Comparison of ENCODE assay signal across 8 mouse cellular contexts in the genomic region with DNA sequence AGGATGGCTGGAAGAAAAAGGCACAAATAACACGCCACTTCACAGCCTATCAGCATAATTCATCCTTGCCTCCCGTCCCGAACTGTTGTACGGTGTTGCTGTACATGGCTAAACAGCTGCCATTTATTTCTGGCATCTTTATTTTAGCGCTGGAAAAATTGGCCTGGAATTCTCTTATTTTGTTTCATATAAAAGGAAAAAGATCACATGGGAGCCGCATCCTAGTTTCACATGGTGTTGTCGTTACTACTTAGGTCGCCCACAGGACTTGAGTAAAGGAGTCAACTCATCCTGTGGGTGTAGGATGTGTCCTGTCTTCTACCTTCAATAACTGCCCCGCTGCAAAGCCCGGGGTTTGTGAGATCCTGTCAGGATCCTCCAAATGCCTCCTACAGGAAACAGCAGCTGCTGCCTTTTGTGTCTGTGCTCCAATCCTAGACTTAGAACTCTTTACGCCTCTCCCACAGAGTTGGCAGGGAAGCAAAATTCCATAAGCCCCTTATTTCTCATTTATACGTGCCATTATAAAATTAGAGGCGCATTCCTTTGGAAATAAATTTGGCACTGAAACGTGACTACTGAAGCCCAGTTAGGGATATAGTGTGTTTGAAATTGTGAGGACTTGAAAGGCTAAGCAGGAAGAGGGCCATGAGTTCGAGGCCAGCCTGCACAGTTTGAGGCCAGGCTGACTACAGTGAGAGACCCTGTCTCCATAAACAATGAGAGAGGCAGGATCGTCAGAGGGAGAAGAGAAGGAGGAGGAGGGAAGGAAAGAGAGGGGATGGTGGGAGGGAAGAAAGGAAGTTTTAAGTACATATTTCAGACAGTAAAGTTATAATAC.
DNase-seq lines count a peak whose midpoint lies in the region; ATAC-seq and TF ChIP-seq lines count a peak whose summit lies in the region.
"Had no signal": no experiment of that assay in that cellular context is flagged by ENCODE, and none has a peak within 500 bp of the region (broad histone marks: within the 10 kb centered on the region; RNA-seq: fewer than 3 reads in every experiment).

No protein-coding gene starts in this region.

- no peak for ATAC-seq in kidney, postnatal 0 days (replicated peaks; ENCODE audit: low FRiP score, low read depth)
- ATAC-seq in neural tube, embryonic 15.5 days (ENCODE audit: low FRiP score) = no peak

- H3K9me3 ChIP-seq in kidney, postnatal 0 days (replicated peaks; ENCODE audit: low read length) = no peaks in the 10 kb centered on the region
- no peaks in the 10 kb centered on the region for H3K9me3 ChIP-seq in neural tube, embryonic 15.5 days (replicated peaks)

- no peak overlapping the region for H3K4me3 ChIP-seq in kidney, postnatal 0 days (replicated peaks; ENCODE audit: low read depth, low read length)
- H3K4me3 ChIP-seq in neural tube, embryonic 15.5 days (replicated peaks) = no peak overlapping the region

- peak; percentile 84 for DNase-seq in kidney, postnatal 0 days (ENCODE audit: low spot score)
- no peak for DNase-seq in kidney, adult 18-20 months
- DNase-seq in neural tube, embryonic 10.5 days (ENCODE audit: extremely low spot score, low spot score) = no peak
- DNase-seq in layer of hippocampus, adult 8-10 months (ENCODE audit: low spot score in 2 of 2) = peak; percentile 30 to 43
- DNase-seq in right cerebral cortex, postnatal 36 days (ENCODE audit: low spot score in 2 of 2) = peak; percentile 57 to 75
- DNase-seq in natural killer cell, adult 2 months (ENCODE audit: low spot score in 2 of 2) = no peak
- DNase-seq: gastrocnemius, postnatal 14 days had no signal

- TF ChIP-seq CTCF in kidney, postnatal 0 days (IDR thresholded peaks at IDR 0.05; ENCODE audit: low read depth) = no peak

- no peaks in the 10 kb centered on the region for H3K36me3 ChIP-seq in kidney, postnatal 0 days (ENCODE audit: insufficient read depth, low read length)
- H3K36me3 ChIP-seq in neural tube, embryonic 15.5 days = no peaks in the 10 kb centered on the region

- no peak overlapping the region for H3K9ac ChIP-seq in kidney, postnatal 0 days (ENCODE audit: low read depth, low read length)
- H3K9ac ChIP-seq in neural tube, embryonic 15.5 days (replicated peaks) = no peak overlapping the region

- no peaks in the 10 kb centered on the region; the same call in 1 of the 2 replicates for H3K4me1 ChIP-seq in kidney, postnatal 0 days (replicated peaks; ENCODE audit: insufficient read depth, low read length)
- peaks cover 9% of the 10 kb centered on the region for H3K4me1 ChIP-seq in neural tube, embryonic 15.5 days

- no peak overlapping the region for H3K4me2 ChIP-seq in kidney, postnatal 0 days (ENCODE audit: low read length)
- H3K4me2 ChIP-seq in neural tube, embryonic 15.5 days = no peak overlapping the region

- 58% methylated on average over 16 of the region's 16 CpGs for WGBS in kidney, postnatal 0 days
- WGBS in neural tube, embryonic 15.5 days = 62% methylated on average over 16 of the region's 16 CpGs

- peak overlapping the region; percentile 3; the same call in 1 of the 2 replicates for H3K27ac ChIP-seq in kidney, postnatal 0 days
- H3K27ac ChIP-seq in neural tube, embryonic 15.5 days (replicated peaks) = 0 out of 2 replicates have a peak overlapping the region, but pooled peaks have one; percentile 14

- H3K27me3 ChIP-seq in kidney, postnatal 0 days (ENCODE audit: insufficient read depth, low read length) = no peaks in the 10 kb centered on the region
- H3K27me3 ChIP-seq in neural tube, embryonic 15.5 days (replicated peaks) = no peaks in the 10 kb centered on the region

Comparison
In these comparisons a context has a peak if more than half of its experiments do, and no peak if none do; other contexts are left out.
1. DNase-seq: peak in kidney, postnatal 0 days (single experiment), layer of hippocampus, adult 8-10 months (2 of 2) and right cerebral cortex, postnatal 36 days (2 of 2); none in kidney, adult 18-20 months (single experiment), neural tube, embryonic 10.5 days (single experiment) and natural killer cell, adult 2 months (0 of 2).